Mouse (Mus musculus): ENCODE measurements around the gene 1700123O20Rik.

- TF ChIP-seq CTCF (IDR thresholded peaks at IDR 0.05) (peak; percentile 67), EP300 (IDR thresholded peaks at IDR 0.05) (no peak)
Observed at GRCm38 (mm10) chr14:54686063-54686521, at the start of gene 1700123O20Rik.

Measured in lung, postnatal 0 days (tissue).